Mouse (Mus musculus): ENCODE measurements at regions not wholly inside any gene's neighbourhood (a gene's known extent, or its start where the extent isn't known, plus 50 kb on each side); places are given as distances from the start of the nearest gene placed in this dataset.

GRCm38 (mm10) chr15:56856057-56856456, 621.4 kb downstream of the Slc22a22 start:
- peak; percentile 83 for TF ChIP-seq CTCF (IDR thresholded peaks at IDR 0.05)
- no peak for TF ChIP-seq EP300 (IDR thresholded peaks at IDR 0.05)
